Mouse (Mus musculus): ENCODE measurements at regions not wholly inside any gene's neighbourhood (a gene's known extent, or its start where the extent isn't known, plus 50 kb on each side); places are given as distances from the start of the nearest gene placed in this dataset.
"Not testable (repeated sequence)": the region's sequence is repeated elsewhere in the genome, so short reads cannot be mapped to it uniquely, and the experiment has no call there.

- DNase-seq (ENCODE audit: low read depth, low spot score): peak; percentile 29
These were observed 160.9 kb downstream of the Gm6760 start for GRCm38 (mm10) chrX:63991127-63991526.

DNA sequence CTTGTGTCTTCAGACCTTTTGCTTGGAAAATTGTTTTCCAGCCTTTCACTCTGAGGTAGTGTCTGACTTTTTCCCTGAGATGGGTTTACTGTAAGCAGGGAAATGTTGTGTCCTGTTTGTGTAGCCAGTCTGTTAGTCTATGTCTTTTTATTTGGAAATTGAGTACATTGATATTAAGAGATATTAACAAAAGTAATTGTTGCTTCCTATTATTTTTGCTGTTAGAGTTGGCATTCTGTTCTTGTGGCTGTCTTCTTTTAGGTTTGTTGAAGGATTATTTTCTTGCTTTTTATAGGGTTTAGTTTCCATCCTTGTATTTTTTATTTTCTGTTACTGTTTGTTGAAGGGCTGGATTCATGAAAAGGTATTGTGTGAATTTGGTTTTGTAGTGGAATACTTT lies 179.6 kb downstream of the Gm6760 start:
- not testable (repeated sequence) for DNase-seq (ENCODE audit: low read depth, low spot score)
